Mouse (Mus musculus): ENCODE measurements around the gene Tada3. TPM values are rescaled to one million over a fixed set of nuclear protein-coding genes. Genes with fewer than 3 reads are reported as not detected.

Gene Tada3
- 75.5 and 82.2 TPM in 2 replicates for polyA plus RNA-seq (2015; fragmentation: Nextera tagmentation; extraction: Ambion mirVana)

DNA sequence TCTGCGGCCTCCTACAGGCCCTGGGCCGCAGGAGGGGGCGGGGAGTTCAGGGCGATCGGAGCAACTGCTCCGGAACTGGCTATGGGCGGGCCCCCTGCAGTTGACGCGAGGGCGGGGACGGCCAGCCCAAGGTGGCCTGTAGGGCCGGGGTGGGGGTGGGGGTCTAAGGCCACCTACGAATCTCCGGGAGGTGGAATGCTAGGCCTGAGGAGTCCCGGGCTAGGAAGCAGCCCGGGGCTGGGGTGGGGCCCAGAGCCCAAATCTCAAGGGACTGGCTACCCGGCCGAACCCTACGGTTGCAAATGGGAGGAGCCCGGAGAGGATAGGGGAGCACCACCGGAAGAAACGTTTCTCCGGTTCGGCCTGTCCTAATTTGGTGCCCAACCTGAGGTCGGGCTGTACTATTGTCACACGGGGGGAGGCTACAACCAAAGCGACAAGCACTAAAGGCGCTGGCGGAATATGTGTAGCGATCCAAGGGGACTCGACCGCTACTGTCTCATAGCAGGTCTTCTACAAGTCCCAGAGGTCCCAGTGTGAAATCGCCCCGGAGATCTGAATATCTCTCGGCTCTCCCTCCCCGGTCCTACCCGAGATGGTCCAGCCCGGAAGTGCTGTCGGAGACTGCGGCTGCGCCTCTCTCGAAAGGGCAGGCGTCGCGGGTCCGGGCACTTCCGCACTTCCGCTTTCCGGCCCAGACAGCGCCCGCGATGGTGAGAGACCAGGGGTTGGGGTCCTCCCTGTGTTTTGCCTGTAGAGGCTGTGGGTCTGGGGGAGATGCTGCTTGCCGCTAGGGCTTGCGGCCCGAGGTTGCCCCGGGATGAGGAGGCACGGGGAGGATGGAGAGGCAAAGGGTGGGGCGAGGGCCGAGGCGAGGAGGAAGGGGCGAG is at the start of gene Tada3, which contains the start of gene Arpc4:
Gene Tada3 (minus strand): TSS at position 388 of the 890 bp plus-strand sequence.
Gene Arpc4 (plus strand): TSS at position 620 of the 890 bp plus-strand sequence.
- peak within 1 kb of the TSS; percentile 99 for H3K4me3 ChIP-seq (ENCODE audit: low read depth, low read length)
- H3K27me3 ChIP-seq (ENCODE audit: control insufficient read depth, insufficient read depth, low read depth, low read length) = no peaks in the 10 kb centered on the region
- ATAC-seq = peak; percentile 96
- H3K4me2 ChIP-seq (ENCODE audit: low read length) = peak within 1 kb of the TSS; percentile 94
- peaks cover 19% of the 10 kb centered on the region for H3K36me3 ChIP-seq (ENCODE audit: control insufficient read depth, insufficient read depth, low read length)
- H3K4me1 ChIP-seq (ENCODE audit: control insufficient read depth, insufficient read depth, low read length) = peaks cover 22% of the 10 kb centered on the region
- under 1% methylated on average over 59 of the region's 61 CpGs for WGBS
- no peaks in the 10 kb centered on the region for H3K9me3 ChIP-seq (replicated peaks; ENCODE audit: control insufficient read depth, low read length, poor library complexity, severe bottlenecking)
- peak within 1 kb of the TSS; percentile 95 for H3K27ac ChIP-seq (ENCODE audit: low read length)
- H3K9ac ChIP-seq (ENCODE audit: low read depth, low read length) = peak within 1 kb of the TSS; percentile 96

DNA sequence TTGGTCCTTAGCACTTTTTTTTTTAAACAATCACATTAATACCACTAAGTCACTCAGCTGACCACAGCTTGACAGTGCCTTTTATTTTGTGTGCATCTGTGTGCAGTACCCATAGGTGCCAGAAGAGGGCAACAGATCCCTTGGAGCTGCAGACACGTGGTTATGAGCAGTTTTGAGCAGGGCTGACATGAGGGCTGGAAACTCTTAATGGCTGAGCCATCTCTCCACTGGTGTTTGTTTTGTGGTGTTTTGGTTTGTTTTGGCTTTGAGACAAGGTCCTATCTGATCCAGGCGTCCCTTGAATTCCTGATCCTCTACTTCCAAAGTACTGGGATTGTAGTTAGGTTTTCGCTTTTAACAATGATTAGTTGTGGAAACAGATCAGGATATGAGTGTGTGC is 49.7 kb upstream of the Tada3 start:
- WGBS = 62% methylated on average over 3 of the region's 3 CpGs
- ATAC-seq = no peak
- Histone ChIP-seq H3K27me3 (ENCODE audit: control insufficient read depth, insufficient read depth, low read depth, low read length) (no peaks in the 10 kb centered on the region), H3K4me1 (ENCODE audit: control insufficient read depth, insufficient read depth, low read length) (no peaks in the 10 kb centered on the region), H3K4me2 (ENCODE audit: low read length) (no peak overlapping the region), H3K4me3 (ENCODE audit: low read depth, low read length) (no peak overlapping the region), H3K36me3 (ENCODE audit: control insufficient read depth, insufficient read depth, low read length) (no peaks in the 10 kb centered on the region), H3K27ac (ENCODE audit: low read length) (no peak overlapping the region), H3K9ac (ENCODE audit: low read depth, low read length) (no peak overlapping the region), H3K9me3 (replicated peaks; ENCODE audit: control insufficient read depth, low read length, poor library complexity, severe bottlenecking) (no peaks in the 10 kb centered on the region)

DNA sequence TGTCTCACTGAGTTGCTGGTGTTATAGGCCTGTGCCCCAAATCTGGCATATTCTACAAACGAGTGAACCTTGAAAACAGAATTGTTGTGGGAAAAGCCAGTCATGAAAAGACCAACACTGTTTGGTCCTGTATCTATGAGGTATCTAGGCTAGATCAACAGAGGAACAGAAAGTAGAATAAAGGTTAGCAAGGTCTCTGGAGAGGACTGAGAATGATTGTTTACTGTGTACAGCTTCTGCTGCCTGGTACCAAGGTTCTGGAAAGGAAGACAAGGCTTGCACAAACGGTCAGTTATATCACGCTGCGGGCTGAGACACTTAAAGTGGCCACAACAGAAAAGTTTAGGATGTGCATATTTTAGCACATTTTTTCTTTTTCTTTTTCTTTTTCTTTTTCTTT is 49.0 kb upstream of the Tada3 start:
- H3K4me1 ChIP-seq (ENCODE audit: control insufficient read depth, insufficient read depth, low read length) = no peaks in the 10 kb centered on the region
- no peaks in the 10 kb centered on the region for H3K27me3 ChIP-seq (ENCODE audit: control insufficient read depth, insufficient read depth, low read depth, low read length)
- WGBS = 94% methylated on average over 4 of the region's 4 CpGs
- no peak for ATAC-seq
- no peak overlapping the region for H3K4me2 ChIP-seq (ENCODE audit: low read length)
- H3K9me3 ChIP-seq (replicated peaks; ENCODE audit: control insufficient read depth, low read length, poor library complexity, severe bottlenecking) = no peaks in the 10 kb centered on the region
- H3K27ac ChIP-seq (ENCODE audit: low read length) = no peak overlapping the region
- H3K36me3 ChIP-seq (ENCODE audit: control insufficient read depth, insufficient read depth, low read length) = no peaks in the 10 kb centered on the region
- H3K9ac ChIP-seq (ENCODE audit: low read depth, low read length) = no peak overlapping the region
- H3K4me3 ChIP-seq (ENCODE audit: low read depth, low read length) = no peak overlapping the region

DNA sequence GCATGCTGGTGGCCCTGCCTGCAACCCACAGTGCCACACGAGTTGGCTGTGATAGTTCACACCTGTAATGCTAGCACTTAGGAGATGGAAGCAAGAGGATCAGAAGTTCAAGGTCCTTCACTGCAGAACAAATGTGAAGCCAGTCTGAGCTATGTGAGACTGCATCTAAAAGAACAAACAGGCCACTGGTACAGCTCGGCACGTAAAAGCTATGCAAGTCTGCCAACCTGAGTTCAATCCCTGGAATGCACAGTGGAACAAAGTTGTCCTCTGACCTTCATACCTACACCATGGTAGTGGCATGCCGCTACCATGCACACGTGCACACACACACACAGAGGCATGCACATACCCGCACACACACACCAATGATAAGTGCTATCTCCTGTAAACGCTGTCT is 46.5 kb upstream of the Tada3 start:
- ATAC-seq = no peak
- no peak overlapping the region for H3K4me3 ChIP-seq (ENCODE audit: low read depth, low read length)
- H3K9ac ChIP-seq (ENCODE audit: low read depth, low read length) = no peak overlapping the region
- H3K27ac ChIP-seq (ENCODE audit: low read length) = no peak overlapping the region
- no peaks in the 10 kb centered on the region for H3K9me3 ChIP-seq (replicated peaks; ENCODE audit: control insufficient read depth, low read length, poor library complexity, severe bottlenecking)
- WGBS = 89% methylated on average over 7 of the region's 7 CpGs
- peaks cover 4% of the 10 kb centered on the region; the same call in 1 of the 2 replicates for H3K4me1 ChIP-seq (ENCODE audit: control insufficient read depth, insufficient read depth, low read length)
- H3K27me3 ChIP-seq (ENCODE audit: control insufficient read depth, insufficient read depth, low read depth, low read length) = no peaks in the 10 kb centered on the region
- no peak overlapping the region for H3K4me2 ChIP-seq (ENCODE audit: low read length)
- H3K36me3 ChIP-seq (ENCODE audit: control insufficient read depth, insufficient read depth, low read length) = no peaks in the 10 kb centered on the region

DNA sequence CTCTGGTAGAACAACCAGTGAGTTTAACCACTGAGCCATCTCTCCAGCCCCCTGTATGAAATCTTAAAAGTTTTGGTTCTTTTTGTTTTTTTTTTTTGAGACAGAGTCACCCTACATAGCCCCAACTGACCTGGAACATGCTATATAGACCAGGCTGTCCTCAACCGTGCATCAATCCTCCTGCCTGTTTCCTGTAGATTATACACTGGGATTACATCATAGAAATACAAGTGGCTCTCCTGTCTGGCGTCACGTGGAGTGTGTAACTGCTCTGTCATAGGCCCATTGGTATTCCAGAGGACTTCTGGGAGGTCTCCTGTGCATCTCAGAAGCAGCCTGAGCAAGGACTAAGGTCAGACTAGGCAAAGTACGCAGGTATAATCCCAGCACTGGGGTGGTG is 45.3 kb upstream of the Tada3 start:
- Histone ChIP-seq H3K9ac (ENCODE audit: low read depth, low read length) (no peak overlapping the region), H3K4me3 (ENCODE audit: low read depth, low read length) (no peak overlapping the region), H3K27me3 (ENCODE audit: control insufficient read depth, insufficient read depth, low read depth, low read length) (no peaks in the 10 kb centered on the region), H3K9me3 (replicated peaks; ENCODE audit: control insufficient read depth, low read length, poor library complexity, severe bottlenecking) (no peaks in the 10 kb centered on the region), H3K4me1 (ENCODE audit: control insufficient read depth, insufficient read depth, low read length) (peaks cover 9% of the 10 kb centered on the region), H3K36me3 (ENCODE audit: control insufficient read depth, insufficient read depth, low read length) (no peaks in the 10 kb centered on the region), H3K4me2 (ENCODE audit: low read length) (no peak overlapping the region), H3K27ac (ENCODE audit: low read length) (no peak overlapping the region)
- ATAC-seq = no peak
- 73% methylated on average over 4 of the region's 4 CpGs for WGBS

DNA sequence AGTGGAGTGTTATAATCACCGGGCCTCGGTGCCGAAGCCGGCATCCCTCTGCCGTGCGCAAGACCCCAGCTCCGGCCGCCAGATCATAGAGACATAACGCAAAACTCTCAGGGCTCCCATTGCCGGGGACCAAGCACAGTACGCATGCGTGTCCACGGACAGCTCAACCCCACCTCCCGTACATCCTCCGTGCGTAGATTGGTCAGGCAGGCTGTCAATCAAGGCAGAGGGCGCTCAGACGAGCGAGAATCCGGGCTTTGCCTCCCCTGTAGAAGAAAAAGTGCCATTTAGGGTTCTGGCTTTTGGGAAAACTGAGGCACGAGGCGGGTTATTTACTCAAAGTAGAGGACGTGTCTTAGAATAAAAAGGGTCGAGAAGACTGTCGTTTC is 41.5 kb upstream of the Tada3 start, which contains the start of gene Rpusd3:
Gene Rpusd3 (minus strand): TSS at position 142 of the 389 bp plus-strand sequence.
- Histone ChIP-seq H3K36me3 (ENCODE audit: control insufficient read depth, insufficient read depth, low read length) (peaks cover 2% of the 10 kb centered on the region; the same call in 1 of the 2 replicates), H3K27me3 (ENCODE audit: control insufficient read depth, insufficient read depth, low read depth, low read length) (no peaks in the 10 kb centered on the region), H3K4me1 (ENCODE audit: control insufficient read depth, insufficient read depth, low read length) (peaks cover 15% of the 10 kb centered on the region), H3K4me2 (ENCODE audit: low read length) (peak within 1 kb of the TSS; percentile 65), H3K4me3 (ENCODE audit: low read depth, low read length) (peak within 1 kb of the TSS; percentile 72), H3K27ac (ENCODE audit: low read length) (peak within 1 kb of the TSS; percentile 69), H3K9me3 (replicated peaks; ENCODE audit: control insufficient read depth, low read length, poor library complexity, severe bottlenecking) (no peaks in the 10 kb centered on the region), H3K9ac (ENCODE audit: low read depth, low read length) (peak within 1 kb of the TSS; percentile 78)
- peak; percentile 99 for ATAC-seq
- under 1% methylated on average over 25 of the region's 25 CpGs for WGBS

DNA sequence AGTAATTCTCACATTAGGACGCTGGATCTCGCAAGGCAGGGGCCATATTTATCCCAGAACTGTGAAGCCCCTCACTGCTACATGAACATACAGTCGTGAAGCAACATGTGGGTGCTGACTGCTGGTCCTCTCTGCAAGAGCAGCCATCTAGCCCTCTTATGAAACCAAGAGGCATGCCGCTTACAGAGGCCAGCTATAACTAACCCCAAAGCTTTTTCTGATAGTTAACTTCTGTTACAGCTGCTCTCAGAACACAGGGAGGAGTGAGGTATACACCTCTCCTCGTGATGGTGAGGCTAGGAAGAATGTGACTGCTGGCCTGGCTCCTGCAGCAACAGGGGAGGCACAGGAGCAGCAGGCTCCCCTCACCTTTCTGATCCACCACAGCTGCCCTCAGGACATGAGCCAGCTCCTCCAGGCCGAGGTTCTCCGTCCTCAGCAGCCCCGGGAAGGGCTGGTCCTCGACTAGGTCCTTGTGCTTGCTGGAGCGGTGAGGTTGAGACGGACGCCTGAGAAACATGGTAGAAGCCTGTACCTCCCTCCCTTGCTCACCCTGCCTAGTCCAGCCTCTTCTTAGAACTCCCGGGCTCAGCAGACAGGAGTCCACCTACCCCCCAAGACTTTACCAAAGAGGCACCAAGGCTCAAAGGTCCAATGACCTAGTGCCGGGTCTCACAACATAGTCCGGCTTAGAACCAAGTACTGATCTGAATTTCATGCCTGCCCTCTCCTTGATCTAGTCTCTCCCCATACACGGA is 40.9 kb upstream of the Tada3 start:
- Histone ChIP-seq H3K4me1 (ENCODE audit: control insufficient read depth, insufficient read depth, low read length) (peaks cover 15% of the 10 kb centered on the region), H3K4me2 (ENCODE audit: low read length) (peak overlapping the region; percentile 65), H3K9ac (ENCODE audit: low read depth, low read length) (peak overlapping the region; percentile 78), H3K4me3 (ENCODE audit: low read depth, low read length) (peak overlapping the region; percentile 72), H3K27ac (ENCODE audit: low read length) (peak overlapping the region; percentile 68; the same call in 1 of the 2 replicates), H3K36me3 (ENCODE audit: control insufficient read depth, insufficient read depth, low read length) (peaks cover 2% of the 10 kb centered on the region; the same call in 1 of the 2 replicates), H3K9me3 (replicated peaks; ENCODE audit: control insufficient read depth, low read length, poor library complexity, severe bottlenecking) (no peaks in the 10 kb centered on the region), H3K27me3 (ENCODE audit: control insufficient read depth, insufficient read depth, low read depth, low read length) (no peaks in the 10 kb centered on the region)
- WGBS = 16% methylated on average over 16 of the region's 16 CpGs
- peak; percentile 59 for ATAC-seq

DNA sequence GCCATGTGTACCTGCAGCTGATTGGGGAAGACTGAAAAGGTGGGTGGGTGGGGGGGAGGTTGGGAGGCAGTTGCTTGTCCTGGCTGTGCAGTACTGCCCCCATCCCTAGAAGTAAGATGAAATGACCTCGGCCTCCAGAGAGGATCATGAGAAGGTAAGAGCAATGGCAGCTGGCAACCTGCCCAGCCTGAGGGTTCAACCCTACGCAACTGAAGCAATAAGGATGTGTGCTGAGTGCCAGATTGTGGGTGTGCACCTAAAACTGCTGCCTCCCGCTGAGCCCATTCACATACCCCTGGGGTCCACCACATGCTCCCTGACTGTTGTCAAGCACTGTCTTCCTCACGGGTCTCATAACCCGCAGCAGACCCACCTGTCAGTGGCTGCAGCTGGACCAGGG is 38.7 kb upstream of the Tada3 start:
- H3K9ac ChIP-seq (ENCODE audit: low read depth, low read length) = no peak overlapping the region
- H3K27me3 ChIP-seq (ENCODE audit: control insufficient read depth, insufficient read depth, low read depth, low read length) = no peaks in the 10 kb centered on the region
- WGBS = 84% methylated on average over 5 of the region's 5 CpGs
- peaks cover 15% of the 10 kb centered on the region for H3K4me1 ChIP-seq (ENCODE audit: control insufficient read depth, insufficient read depth, low read length)
- no peak for ATAC-seq
- H3K4me2 ChIP-seq (ENCODE audit: low read length) = no peak overlapping the region
- H3K27ac ChIP-seq (ENCODE audit: low read length) = no peak overlapping the region
- no peak overlapping the region for H3K4me3 ChIP-seq (ENCODE audit: low read depth, low read length)
- H3K9me3 ChIP-seq (replicated peaks; ENCODE audit: control insufficient read depth, low read length, poor library complexity, severe bottlenecking) = no peaks in the 10 kb centered on the region
- H3K36me3 ChIP-seq (ENCODE audit: control insufficient read depth, insufficient read depth, low read length) = peaks cover 5% of the 10 kb centered on the region

Measured in midbrain, embryonic 16.5 days (tissue).